Mouse (Mus musculus): ENCODE measurements around the gene Thbd. TPM values are rescaled to one million over a fixed set of nuclear protein-coding genes. Genes with fewer than 3 reads are reported as not detected.

Thbd gene
- polyA plus RNA-seq, 1 experiment from 2014 or later: 10.0 TPM

DNA sequence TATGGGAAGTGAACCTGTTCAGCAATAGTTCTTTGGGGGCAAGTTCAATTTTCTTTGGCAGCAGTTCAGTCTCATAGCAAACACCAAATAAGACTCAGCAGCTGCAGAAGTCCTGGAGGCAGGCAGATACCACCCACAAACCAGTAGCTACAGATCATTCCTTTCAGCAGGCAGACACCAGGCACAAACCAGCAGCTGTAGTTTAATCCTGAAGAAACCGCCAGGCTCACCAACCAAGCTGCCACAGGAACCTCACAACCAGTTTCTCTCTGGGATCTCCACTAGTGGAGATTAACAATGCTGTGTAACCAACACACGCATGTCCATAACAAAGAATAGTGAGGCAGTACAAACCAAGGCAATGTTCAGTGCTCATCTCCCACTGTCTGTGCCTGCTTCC is 26.9 kb downstream of the Thbd start:
- Histone ChIP-seq H3K4me1 (ENCODE audit: control insufficient read depth, insufficient read depth, low read length) (no peaks in the 10 kb centered on the region), H3K9ac (ENCODE audit: low read depth, low read length) (no peak overlapping the region), H3K9me3 (replicated peaks; ENCODE audit: control insufficient read depth, low read length, poor library complexity, severe bottlenecking) (no peaks in the 10 kb centered on the region), H3K36me3 (ENCODE audit: control insufficient read depth, insufficient read depth, low read length) (no peaks in the 10 kb centered on the region), H3K4me2 (ENCODE audit: low read length) (no peak overlapping the region), H3K4me3 (ENCODE audit: low read depth, low read length) (no peak overlapping the region), H3K27me3 (ENCODE audit: control insufficient read depth, insufficient read depth, low read depth, low read length) (no peaks in the 10 kb centered on the region), H3K27ac (ENCODE audit: low read length) (no peak overlapping the region)
- 89% methylated on average over 2 of the region's 2 CpGs for WGBS
- no peak for ATAC-seq

DNA sequence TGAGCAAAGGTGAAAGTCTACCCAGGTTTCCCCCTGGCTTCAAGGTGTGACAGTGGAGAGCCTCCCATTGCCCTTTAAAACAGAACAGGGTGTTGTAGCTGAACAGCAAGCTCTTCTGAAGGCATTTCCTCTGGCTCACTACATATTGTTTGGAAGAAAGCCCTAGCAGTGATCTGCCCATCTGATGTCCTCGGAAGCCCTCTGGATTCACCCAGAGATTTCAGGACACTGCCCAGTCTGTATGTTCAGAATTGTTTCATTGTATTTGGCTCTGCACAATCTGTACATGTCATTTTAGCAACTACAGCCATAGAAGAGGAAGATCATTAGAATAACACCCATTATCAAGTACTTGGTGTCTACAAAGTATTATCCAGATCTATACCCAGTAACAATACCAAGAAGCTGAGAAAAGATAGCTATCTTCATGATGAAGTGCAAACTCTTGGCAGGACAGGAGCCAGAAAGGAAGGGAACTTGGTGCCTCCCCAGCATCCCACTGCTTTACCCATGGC is 28.0 kb downstream of the Thbd start:
- H3K9ac ChIP-seq (ENCODE audit: low read depth, low read length): no peak overlapping the region
- no peak overlapping the region for H3K4me2 ChIP-seq (ENCODE audit: low read length)
- H3K27me3 ChIP-seq (ENCODE audit: control insufficient read depth, insufficient read depth, low read depth, low read length): no peaks in the 10 kb centered on the region
- 88% methylated on average over 1 of the region's 1 CpGs for WGBS
- H3K4me3 ChIP-seq (ENCODE audit: low read depth, low read length): no peak overlapping the region
- H3K4me1 ChIP-seq (ENCODE audit: control insufficient read depth, insufficient read depth, low read length): no peaks in the 10 kb centered on the region
- H3K27ac ChIP-seq (ENCODE audit: low read length): no peak overlapping the region
- no peaks in the 10 kb centered on the region for H3K9me3 ChIP-seq (replicated peaks; ENCODE audit: control insufficient read depth, low read length, poor library complexity, severe bottlenecking)
- H3K36me3 ChIP-seq (ENCODE audit: control insufficient read depth, insufficient read depth, low read length): no peaks in the 10 kb centered on the region
- ATAC-seq: no peak

DNA sequence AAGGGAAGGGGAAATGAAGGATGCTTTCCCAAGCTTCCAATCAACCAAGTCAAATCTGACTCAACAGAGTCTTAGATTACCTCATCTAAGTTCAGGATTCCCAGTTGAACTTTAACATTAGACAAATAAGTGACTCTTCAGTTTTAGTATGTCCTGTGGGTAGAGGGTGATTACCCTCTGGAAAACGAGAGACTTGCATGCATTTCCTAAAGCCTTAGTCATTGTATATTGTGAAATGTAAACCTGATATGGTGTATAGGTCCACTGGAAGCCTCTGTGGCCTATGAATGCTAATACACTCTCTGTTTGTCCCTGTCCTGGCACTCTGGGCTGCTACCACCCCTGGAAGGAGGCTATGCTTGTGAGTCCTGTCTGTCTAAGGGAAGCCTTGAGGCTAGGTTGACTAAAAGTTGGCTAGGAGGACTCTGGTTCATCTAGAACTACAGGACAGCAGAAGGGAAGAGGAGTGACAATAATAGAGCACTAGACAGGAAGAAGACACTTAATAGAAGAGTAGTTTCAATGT is 29.1 kb downstream of the Thbd start:
- no peak for ATAC-seq
- 73% methylated on average over 1 of the region's 1 CpGs for WGBS
- no peaks in the 10 kb centered on the region for H3K4me1 ChIP-seq (ENCODE audit: control insufficient read depth, insufficient read depth, low read length)
- H3K27me3 ChIP-seq (ENCODE audit: control insufficient read depth, insufficient read depth, low read depth, low read length): no peaks in the 10 kb centered on the region
- H3K36me3 ChIP-seq (ENCODE audit: control insufficient read depth, insufficient read depth, low read length): no peaks in the 10 kb centered on the region
- H3K9me3 ChIP-seq (replicated peaks; ENCODE audit: control insufficient read depth, low read length, poor library complexity, severe bottlenecking): no peaks in the 10 kb centered on the region
- no peak overlapping the region for H3K27ac ChIP-seq (ENCODE audit: low read length)
- H3K9ac ChIP-seq (ENCODE audit: low read depth, low read length): no peak overlapping the region
- H3K4me3 ChIP-seq (ENCODE audit: low read depth, low read length): no peak overlapping the region
- H3K4me2 ChIP-seq (ENCODE audit: low read length): no peak overlapping the region

DNA sequence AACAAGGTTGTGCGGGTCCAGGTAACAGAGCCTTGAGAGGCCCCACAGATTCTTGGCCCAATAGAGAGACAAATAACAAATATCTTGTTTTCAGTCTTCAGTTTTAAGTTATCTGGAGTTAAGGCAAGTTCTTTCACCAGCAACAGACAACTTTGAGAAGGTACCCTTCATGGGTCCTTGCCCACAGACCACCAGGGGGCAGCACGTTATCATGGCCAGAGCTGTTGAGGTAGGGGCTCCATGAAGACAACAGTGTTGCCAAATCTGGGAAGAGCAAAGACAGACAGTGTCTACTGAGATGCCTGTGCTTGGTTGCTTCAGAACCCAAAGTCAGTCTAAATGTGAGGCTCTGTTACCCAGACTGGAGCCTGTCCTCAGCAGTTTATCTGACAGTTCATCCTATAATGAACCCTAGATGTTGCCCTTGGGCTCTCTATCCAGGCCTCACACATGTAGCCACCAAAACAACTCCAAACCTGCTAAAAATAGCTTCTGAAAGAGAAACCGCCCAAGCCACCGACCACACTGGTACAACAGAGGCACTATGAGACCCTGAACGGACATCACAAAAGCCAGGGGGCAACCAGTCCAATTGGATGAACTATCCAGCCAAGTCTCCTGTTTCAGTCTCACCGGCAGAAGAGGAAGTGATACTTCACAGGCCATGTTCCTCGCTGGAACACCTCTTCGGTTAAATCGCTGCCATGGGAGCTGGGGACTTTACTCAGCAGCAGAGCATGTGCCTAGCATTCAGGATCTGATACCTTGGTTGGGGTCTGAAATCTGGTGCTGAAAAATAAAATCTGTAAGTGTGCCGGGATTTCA is 32.5 kb downstream of the Thbd start:
- no peak for ATAC-seq
- Histone ChIP-seq H3K4me3 (ENCODE audit: low read depth, low read length) (no peak overlapping the region), H3K36me3 (ENCODE audit: control insufficient read depth, insufficient read depth, low read length) (no peaks in the 10 kb centered on the region), H3K27me3 (ENCODE audit: control insufficient read depth, insufficient read depth, low read depth, low read length) (no peaks in the 10 kb centered on the region), H3K9me3 (replicated peaks; ENCODE audit: control insufficient read depth, low read length, poor library complexity, severe bottlenecking) (no peaks in the 10 kb centered on the region), H3K4me1 (ENCODE audit: control insufficient read depth, insufficient read depth, low read length) (no peaks in the 10 kb centered on the region), H3K4me2 (ENCODE audit: low read length) (no peak overlapping the region), H3K9ac (ENCODE audit: low read depth, low read length) (no peak overlapping the region), H3K27ac (ENCODE audit: low read length) (no peak overlapping the region)
- 80% methylated on average over 10 of the region's 10 CpGs for WGBS

DNA sequence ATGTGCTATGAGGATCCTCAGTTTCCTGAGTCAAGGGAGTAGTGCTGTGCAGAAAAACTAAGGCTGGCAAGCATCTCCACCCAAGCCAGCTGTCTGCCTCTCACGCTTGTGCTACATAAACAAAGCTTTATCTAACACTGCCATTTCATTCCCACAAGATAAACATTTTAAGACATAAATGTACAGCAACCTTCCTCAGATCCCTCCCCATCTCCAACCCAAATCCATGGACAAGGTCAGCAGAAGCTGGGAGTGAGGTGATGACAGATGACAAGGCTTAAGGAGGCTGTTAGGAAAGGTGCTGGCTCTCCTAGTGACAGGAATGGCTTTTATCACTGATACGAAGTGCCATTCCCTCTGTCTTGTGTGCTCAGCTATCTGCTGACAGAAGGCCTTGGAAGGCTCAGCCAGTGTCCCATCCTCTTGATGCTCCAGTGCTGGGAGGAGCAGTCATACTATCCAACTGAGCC is 34.4 kb downstream of the Thbd start:
- Histone ChIP-seq H3K9me3 (replicated peaks; ENCODE audit: control insufficient read depth, low read length, poor library complexity, severe bottlenecking) (no peaks in the 10 kb centered on the region), H3K36me3 (ENCODE audit: control insufficient read depth, insufficient read depth, low read length) (no peaks in the 10 kb centered on the region), H3K4me2 (ENCODE audit: low read length) (no peak overlapping the region), H3K4me1 (ENCODE audit: control insufficient read depth, insufficient read depth, low read length) (no peaks in the 10 kb centered on the region), H3K9ac (ENCODE audit: low read depth, low read length) (no peak overlapping the region), H3K27me3 (ENCODE audit: control insufficient read depth, insufficient read depth, low read depth, low read length) (no peaks in the 10 kb centered on the region), H3K4me3 (ENCODE audit: low read depth, low read length) (no peak overlapping the region), H3K27ac (ENCODE audit: low read length) (no peak overlapping the region)
- WGBS: 84% methylated on average over 2 of the region's 2 CpGs
- no peak for ATAC-seq

DNA sequence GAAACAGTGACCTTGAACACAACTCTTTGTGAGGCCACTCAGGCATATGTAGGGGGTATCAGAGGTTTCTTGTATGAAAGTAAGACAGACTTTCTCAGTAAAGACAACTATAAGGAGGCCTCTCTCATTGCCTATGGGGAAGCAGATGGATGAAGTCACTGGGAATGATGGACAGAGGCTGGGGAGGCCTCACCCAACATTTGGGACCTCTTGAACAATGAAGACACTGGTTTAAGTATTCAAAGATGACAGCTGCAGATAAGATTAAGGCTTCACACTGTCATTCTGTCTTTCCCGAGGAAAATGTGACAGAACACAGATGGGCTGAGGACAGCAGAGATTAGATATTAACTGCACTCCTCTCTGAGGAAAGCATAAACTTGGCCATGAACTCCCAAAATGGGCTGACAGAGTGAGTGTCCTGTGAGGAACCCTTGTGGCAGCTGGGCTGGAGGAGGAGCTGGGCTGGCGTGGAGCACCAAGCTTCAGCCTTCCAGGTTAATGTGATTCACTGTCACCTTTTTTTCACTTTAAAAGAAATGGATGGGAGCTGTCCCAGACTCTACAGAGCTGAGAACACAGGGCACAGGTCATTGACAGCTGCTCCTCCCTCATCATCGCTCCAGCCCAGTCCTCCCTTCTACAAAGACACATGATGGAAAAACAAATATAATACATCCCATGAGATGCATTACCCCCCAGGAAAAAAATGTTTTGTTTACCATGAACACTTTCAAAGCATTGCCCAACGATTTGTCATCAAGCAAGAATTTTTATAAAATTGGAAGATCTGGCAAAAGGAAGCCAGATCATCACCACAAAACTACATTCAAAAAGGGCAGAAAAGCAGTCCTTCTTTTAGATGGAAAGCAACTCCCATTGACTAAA is 36.0 kb downstream of the Thbd start:
- WGBS: 82% methylated on average over 4 of the region's 4 CpGs
- Histone ChIP-seq H3K9ac (ENCODE audit: low read depth, low read length) (no peak overlapping the region), H3K27me3 (ENCODE audit: control insufficient read depth, insufficient read depth, low read depth, low read length) (no peaks in the 10 kb centered on the region), H3K4me2 (ENCODE audit: low read length) (no peak overlapping the region), H3K4me1 (ENCODE audit: control insufficient read depth, insufficient read depth, low read length) (no peaks in the 10 kb centered on the region), H3K36me3 (ENCODE audit: control insufficient read depth, insufficient read depth, low read length) (no peaks in the 10 kb centered on the region), H3K9me3 (replicated peaks; ENCODE audit: control insufficient read depth, low read length, poor library complexity, severe bottlenecking) (no peaks in the 10 kb centered on the region), H3K27ac (ENCODE audit: low read length) (no peak overlapping the region), H3K4me3 (ENCODE audit: low read depth, low read length) (no peak overlapping the region)
- no peak for ATAC-seq

DNA sequence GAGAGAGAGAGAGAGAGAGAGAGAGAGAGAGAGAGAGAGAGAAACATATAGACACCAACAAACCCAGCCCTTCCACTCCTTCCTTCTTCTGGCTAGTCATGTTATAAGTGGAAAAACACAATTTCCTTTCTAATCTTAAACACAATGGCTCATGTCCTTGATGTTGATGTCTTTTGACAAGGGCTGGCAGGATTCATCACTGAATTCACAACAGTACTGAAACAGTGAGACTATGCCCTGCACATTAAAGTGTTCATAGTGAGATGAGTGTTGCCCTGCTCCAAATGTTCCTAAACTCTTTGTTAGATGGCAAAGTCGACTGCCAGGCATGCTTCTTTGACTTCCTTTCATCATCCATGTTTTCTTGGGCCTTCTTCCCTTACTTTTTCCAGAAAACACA is 42.8 kb downstream of the Thbd start:
- Histone ChIP-seq H3K4me1 (ENCODE audit: control insufficient read depth, insufficient read depth, low read length) (no peaks in the 10 kb centered on the region), H3K9ac (ENCODE audit: low read depth, low read length) (no peak overlapping the region), H3K27ac (ENCODE audit: low read length) (no peak overlapping the region), H3K4me3 (ENCODE audit: low read depth, low read length) (no peak overlapping the region), H3K9me3 (replicated peaks; ENCODE audit: control insufficient read depth, low read length, poor library complexity, severe bottlenecking) (no peaks in the 10 kb centered on the region), H3K27me3 (ENCODE audit: control insufficient read depth, insufficient read depth, low read depth, low read length) (no peaks in the 10 kb centered on the region), H3K36me3 (ENCODE audit: control insufficient read depth, insufficient read depth, low read length) (no peaks in the 10 kb centered on the region), H3K4me2 (ENCODE audit: low read length) (no peak overlapping the region)
- 47% methylated on average over 1 of the region's 1 CpGs for WGBS
- no peak for ATAC-seq

DNA sequence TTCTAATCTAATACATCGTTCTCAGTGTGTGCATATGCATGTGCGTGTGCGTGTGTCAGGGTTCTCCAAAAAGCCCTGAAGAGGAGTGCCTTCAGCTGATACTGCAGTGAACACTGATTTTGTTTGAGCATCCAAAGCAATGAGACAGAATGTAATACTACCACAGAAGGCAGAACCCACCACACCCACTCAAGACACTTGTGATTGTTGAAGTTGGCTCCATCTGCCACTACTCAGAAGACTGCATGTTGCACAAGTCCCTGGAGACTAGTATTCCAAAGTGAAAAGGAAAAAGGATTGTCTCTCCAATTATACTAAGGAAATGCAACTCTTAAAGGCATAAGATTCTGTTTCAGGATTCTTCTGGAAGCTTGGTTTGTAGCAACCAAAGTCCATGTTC is 43.5 kb downstream of the Thbd start:
- no peak for ATAC-seq
- H3K27ac ChIP-seq (ENCODE audit: low read length): no peak overlapping the region
- H3K9ac ChIP-seq (ENCODE audit: low read depth, low read length): no peak overlapping the region
- H3K27me3 ChIP-seq (ENCODE audit: control insufficient read depth, insufficient read depth, low read depth, low read length): no peaks in the 10 kb centered on the region
- WGBS: 96% methylated on average over 3 of the region's 3 CpGs
- no peaks in the 10 kb centered on the region for H3K9me3 ChIP-seq (replicated peaks; ENCODE audit: control insufficient read depth, low read length, poor library complexity, severe bottlenecking)
- H3K4me1 ChIP-seq (ENCODE audit: control insufficient read depth, insufficient read depth, low read length): no peaks in the 10 kb centered on the region
- H3K4me2 ChIP-seq (ENCODE audit: low read length): no peak overlapping the region
- H3K4me3 ChIP-seq (ENCODE audit: low read depth, low read length): no peak overlapping the region
- no peaks in the 10 kb centered on the region for H3K36me3 ChIP-seq (ENCODE audit: control insufficient read depth, insufficient read depth, low read length)
